Mouse (Mus musculus) myocyte (in vitro differentiated cells): ENCODE data around the gene Ptprm.

ENCODE experiments used
- CEBPB ChIP-seq: IDR thresholded peaks from 2 replicates; pipeline ENCODE4 v1.6.1; 2011; ENCODE audit warnings: mild to moderate bottlenecking, moderate library complexity; ENCODE audit not compliant: poor library complexity, insufficient read depth, severe bottlenecking
- E2F4 ChIP-seq: IDR thresholded peaks from one replicate; pipeline ENCODE4 v1.6.1; 2011; ENCODE audit warnings: mild to moderate bottlenecking, control low read depth, moderate library complexity; ENCODE audit not compliant: insufficient read depth
- USF1 ChIP-seq: IDR thresholded peaks from one replicate; pipeline ENCODE4 v1.6.1; 2011; ENCODE audit warnings: low read depth, mild to moderate bottlenecking, control low read depth, moderate library complexity

- TF ChIP-seq CEBPB (no peak), E2F4 (no peak), USF1 (no peak)
Measured at GRCm38 (mm10) chr17:66822347-66822746, 531.9 kb downstream of the Ptprm start.
